Mouse (Mus musculus) neutrophil, adult 5-6 weeks (primary cell): Measurements from ENCODE around the gene Mapk8ip3. TPM values are rescaled to one million over a fixed set of nuclear protein-coding genes. Genes with fewer than 3 reads are reported as not detected.

Source experiments
- ATAC-seq: fragments of 151-379, 151-347 bp; 2 replicates; pipeline ENCODE4 v1.8.0; 2017; ENCODE audit warnings: mild to moderate bottlenecking, moderate TSS enrichment; ENCODE audit not compliant: insufficient number of reproducible peaks, poor library complexity, low FRiP score, severe bottlenecking; ENCODE audit errors: extremely low read depth
- total RNA-seq: library from RNA; stranded (forward); fragments of 200-1000 nt; gene quantifications from 2 replicates; pipeline ENCODE4 v1.2.3, GENCODE M21; 2017

The Mapk8ip3 gene
- total RNA-seq, 1 experiment from 2014 or later, result 115 TPM

- ATAC-seq, result no peak
Observed at GRCm38 (mm10) chr17:24887291-24888080, 49.3 kb downstream of the Mapk8ip3 start.

- no peak for ATAC-seq
Observed at GRCm38 (mm10) chr17:24886932-24887271, 49.9 kb downstream of the Mapk8ip3 start.

- ATAC-seq, result peak; percentile 93
Observed at GRCm38 (mm10) chr17:24886134-24886931, 50.4 kb downstream of the Mapk8ip3 start, which contains the start of the genes Nubp2 and Spsb3. Gene Nubp2, minus strand, starts transcription at chr17:24886349. Gene Spsb3, plus strand, starts transcription at chr17:24886643.

GRCm38 (mm10) chr17:24885356-24886133 is 51.2 kb downstream of the Mapk8ip3 start:
- ATAC-seq, result no peak

- no peak for ATAC-seq
Observed at GRCm38 (mm10) chr17:24884391-24884790, 52.4 kb downstream of the Mapk8ip3 start.

- ATAC-seq, result no peak
Observed at GRCm38 (mm10) chr17:24881738-24882440, 54.9 kb downstream of the Mapk8ip3 start.

- no peak for ATAC-seq
Observed at GRCm38 (mm10) chr17:24878531-24878930, 58.2 kb downstream of the Mapk8ip3 start.

- no peak for ATAC-seq
Observed at GRCm38 (mm10) chr17:24878117-24878397, 58.7 kb downstream of the Mapk8ip3 start.

- ATAC-seq, result no peak
Observed at GRCm38 (mm10) chr17:24877336-24878116, 59.3 kb downstream of the Mapk8ip3 start.

- no peak for ATAC-seq
Observed at GRCm38 (mm10) chr17:24874989-24875388, 61.8 kb downstream of the Mapk8ip3 start.

- ATAC-seq, result no peak
Observed at GRCm38 (mm10) chr17:24874405-24874745, 62.4 kb downstream of the Mapk8ip3 start.

GRCm38 (mm10) chr17:24873695-24874404 is 62.9 kb downstream of the Mapk8ip3 start:
- no peak for ATAC-seq

GRCm38 (mm10) chr17:24867914-24868313 is 68.9 kb downstream of the Mapk8ip3 start:
- ATAC-seq, result no peak

GRCm38 (mm10) chr17:24865776-24866175 is 71.0 kb downstream of the Mapk8ip3 start, which contains the start of gene Igfals:
Gene Igfals, plus strand, starts transcription at chr17:24865997.
- ATAC-seq, result no peak

GRCm38 (mm10) chr17:24861785-24862184 is 75.0 kb downstream of the Mapk8ip3 start:
- ATAC-seq, result no peak

GRCm38 (mm10) chr17:24860076-24860475 is 76.7 kb downstream of the Mapk8ip3 start:
- ATAC-seq, result no peak

- no peak for ATAC-seq
Observed at GRCm38 (mm10) chr17:24858967-24859366, 77.8 kb downstream of the Mapk8ip3 start.
